Mouse (Mus musculus) ZHBTc4 (cell line): ENCODE results near the gene Cdk8.

ENCODE experiments used
- DNase-seq: peaks from one replicate; pipeline ENCODE4 v3.0.0-alpha.2; 2011; ENCODE audit warnings: low read depth, low spot score

Cdk8 gene

GRCm38 (mm10) chr5:146281241-146281818 is 50.3 kb downstream of the Cdk8 start:
- no peak for DNase-seq

GRCm38 (mm10) chr5:146281884-146282579 is 51.0 kb downstream of the Cdk8 start:
- DNase-seq, result no peak

DNA sequence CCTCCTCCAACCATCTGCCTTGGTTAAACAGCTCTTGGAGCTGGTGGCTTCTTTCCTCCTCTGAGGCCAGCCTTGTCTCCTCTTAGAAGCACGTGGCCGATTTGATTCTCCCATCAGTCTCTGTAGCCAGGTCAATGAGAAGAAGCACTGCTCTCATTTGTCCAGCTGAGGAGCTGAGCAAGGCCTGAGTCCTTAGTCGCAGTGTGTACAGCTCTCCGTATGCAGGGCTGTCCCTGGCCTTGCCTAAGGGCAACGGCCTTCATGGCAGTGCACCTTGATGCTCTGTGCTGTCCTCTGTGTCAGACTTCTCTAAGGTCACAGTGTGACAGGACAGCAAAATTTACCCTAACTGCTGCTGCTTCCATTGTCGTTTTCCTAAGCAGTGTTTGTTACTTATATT is 52.9 kb downstream of the Cdk8 start:
- no peak for DNase-seq

GRCm38 (mm10) chr5:146287416-146287815 is 56.4 kb downstream of the Cdk8 start:
- no peak for DNase-seq

GRCm38 (mm10) chr5:146288048-146288501 is 57.0 kb downstream of the Cdk8 start:
- no peak for DNase-seq

GRCm38 (mm10) chr5:146289921-146290320 is 58.9 kb downstream of the Cdk8 start:
- no peak for DNase-seq

DNA sequence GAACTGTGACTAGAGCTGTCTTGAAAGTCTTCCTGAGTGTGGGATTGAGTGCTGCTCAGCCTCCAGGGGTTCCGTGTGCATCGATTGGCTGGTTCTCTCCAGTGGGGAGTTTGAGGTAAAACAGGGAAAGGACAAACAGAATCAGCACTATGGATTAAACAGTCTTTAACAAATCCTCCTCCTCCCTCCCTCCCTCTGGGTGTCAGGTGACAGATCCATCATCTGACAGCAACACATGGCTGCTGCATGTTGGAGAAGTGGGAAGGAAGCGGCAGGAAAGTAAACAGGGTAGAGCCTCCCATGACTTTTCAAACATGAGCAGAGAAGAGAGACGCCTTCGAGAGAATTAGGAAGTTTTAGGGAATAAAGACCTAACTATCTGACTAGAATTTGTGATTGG is 59.4 kb downstream of the Cdk8 start:
- DNase-seq, result peak; percentile 16

DNA sequence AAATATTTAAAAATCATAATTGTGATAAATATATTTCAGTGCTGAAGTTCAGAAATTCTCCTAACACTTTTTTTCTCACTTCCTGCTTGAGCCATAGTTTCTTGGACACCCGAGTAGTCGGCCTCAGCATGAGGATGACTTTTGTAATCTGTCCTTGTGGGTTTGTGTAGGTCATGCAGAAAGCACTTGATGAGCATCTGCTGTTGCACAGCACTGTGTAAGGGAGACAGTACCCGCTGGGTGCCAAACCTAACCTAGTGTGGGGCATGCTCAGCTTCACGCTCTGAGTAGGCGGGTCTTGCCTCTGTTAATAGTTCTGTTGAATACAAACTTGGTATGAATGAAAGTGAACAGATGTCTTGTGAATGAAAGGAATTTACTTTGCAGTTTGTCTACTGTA is 60.5 kb downstream of the Cdk8 start:
- DNase-seq, result no peak

- DNase-seq, result no peak
These were observed 62.1 kb downstream of the Cdk8 start for GRCm38 (mm10) chr5:146292896-146293680.

- no peak for DNase-seq
These were observed 63.1 kb downstream of the Cdk8 start for GRCm38 (mm10) chr5:146293919-146294700.

DNA sequence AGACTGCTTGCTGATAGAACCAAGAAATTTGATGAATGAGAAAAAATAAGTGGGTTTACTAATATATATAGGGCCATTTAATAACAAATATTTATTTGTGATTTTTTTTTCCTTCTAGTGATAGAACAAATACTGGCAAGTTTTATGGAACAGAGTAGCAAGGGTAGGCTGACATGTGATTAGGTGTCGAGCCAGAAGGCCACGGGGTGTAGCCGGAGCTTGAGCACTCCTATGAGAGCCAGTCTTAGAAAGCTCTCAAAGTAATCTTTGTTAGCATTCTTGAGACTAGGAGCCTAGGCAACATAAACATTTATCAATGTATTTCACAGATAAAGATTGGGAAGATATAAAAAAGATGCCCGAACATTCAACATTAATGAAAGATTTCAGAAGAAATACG is 63.8 kb downstream of the Cdk8 start:
- DNase-seq, result no peak

DNA sequence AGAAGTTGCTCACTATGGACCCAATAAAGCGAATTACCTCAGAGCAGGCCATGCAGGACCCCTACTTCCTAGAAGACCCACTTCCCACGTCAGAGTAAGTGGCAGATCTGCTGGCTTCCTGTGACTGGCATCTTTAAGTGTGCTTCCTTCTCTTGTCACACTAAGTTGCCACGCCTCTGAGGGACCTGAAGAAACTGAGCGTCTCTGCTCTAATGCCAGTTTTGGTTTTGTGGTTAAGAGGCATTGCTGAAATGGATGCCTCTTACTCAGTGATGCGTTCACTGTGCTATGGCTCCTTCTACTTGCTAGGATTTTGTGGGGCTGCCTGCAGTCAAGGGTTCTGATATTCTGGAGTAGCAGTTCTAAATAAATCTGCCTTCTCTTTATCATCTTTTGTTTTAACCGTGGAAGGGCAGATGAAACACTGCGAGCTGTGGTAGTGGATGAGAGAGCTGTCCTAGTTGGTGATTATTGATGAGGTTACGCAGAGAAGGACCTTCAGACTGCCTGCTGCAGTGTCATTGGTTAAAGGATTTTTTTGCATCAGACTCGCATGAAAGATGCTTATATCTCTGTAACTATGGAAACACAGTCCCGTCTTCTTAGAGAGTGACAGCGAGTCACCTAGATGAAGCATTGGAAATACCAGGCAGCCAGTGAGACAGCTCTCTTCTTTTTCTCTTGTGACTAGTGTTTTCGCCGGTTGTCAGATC is 67.9 kb downstream of the Cdk8 start:
- DNase-seq, result no peak

DNA sequence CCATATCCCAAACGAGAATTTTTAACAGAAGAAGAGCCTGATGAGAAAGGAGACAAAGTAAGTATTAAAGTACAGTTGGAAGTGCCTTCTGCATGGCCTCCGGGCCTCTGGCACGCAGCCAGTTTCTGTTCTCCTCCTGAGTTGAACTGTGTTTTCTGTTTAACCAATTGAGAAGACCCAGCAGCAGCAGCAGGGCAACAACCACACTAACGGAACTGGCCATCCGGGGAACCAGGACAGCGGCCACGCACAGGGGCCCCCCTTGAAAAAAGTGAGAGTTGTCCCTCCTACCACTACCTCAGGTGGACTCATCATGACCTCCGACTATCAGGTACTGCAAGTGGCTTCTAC is 68.5 kb downstream of the Cdk8 start:
- DNase-seq, result no peak

DNA sequence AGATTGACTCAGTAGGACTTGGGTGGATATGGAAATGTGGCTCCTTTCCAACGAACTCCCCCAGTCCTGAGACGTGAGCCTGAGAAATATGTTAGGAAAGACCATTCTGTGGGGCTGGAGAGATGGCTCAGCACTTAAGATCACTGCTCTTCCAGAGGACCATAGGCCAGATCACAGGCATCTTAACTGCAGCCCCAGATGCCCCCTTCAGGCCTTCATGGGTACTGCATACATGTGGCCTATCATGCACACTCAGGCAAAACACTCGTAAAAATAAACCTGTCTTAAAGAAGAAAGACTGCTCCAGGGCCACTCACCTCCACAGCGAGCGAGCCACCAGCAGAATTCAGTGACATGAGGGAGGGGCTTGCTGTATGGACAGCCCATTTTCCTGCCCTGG is 72.4 kb downstream of the Cdk8 start:
- DNase-seq, result peak; percentile 79

DNA sequence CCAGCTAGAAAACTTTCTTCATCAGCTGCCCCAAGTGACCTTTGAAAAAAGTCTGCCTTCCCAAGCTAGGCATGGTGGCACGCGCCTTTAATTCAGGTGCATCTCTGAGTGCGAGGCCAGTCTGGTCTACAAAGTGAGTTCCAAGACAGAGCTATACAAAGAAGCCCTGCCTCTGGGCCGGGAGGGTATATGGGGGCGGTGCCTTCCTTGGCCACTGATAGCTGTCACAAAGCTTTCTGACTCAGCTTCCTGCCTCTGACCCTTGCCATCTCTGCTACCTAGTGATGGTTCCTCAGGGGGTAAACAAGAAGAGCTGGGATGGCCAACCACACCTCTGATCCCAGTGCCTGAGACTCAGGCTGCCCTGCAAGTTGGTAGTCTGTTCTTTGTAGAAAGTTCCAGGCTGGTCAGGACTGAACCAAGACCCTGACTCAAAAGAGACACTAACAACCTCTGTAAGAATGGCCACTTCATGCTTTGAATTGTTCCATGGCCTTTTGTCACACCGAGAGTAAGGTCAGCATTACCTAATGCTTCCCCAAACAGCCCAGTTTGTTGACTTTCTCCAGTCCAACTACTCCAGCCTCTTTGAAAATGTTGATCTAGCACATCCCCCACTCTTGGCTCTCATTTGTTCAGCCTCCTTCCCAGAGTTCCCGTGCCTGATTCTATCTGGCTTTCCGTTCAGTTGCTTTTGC is 76.2 kb downstream of the Cdk8 start:
- DNase-seq, result no peak

- DNase-seq, result no peak
These were observed 76.7 kb downstream of the Cdk8 start for GRCm38 (mm10) chr5:146307744-146308096.

DNA sequence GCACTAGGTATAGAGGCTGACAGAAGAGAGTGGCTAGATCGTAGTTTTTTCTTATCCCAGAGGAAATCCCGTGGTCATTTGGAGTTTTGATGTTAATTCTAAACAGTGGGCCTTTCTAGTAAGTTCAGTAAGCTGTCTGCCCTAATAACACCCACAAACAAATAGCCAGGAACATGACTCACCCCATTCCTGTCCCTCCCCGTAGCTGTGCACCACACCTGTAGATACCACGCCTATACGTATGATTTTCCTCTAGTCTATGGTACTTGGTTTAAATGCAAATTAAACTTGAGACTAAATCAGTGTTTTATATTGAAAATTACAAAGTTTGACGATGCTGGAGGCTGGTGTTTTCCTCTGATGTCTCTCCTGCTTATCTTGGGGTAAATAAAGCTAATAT is 83.5 kb downstream of the Cdk8 start:
- no peak for DNase-seq

DNA sequence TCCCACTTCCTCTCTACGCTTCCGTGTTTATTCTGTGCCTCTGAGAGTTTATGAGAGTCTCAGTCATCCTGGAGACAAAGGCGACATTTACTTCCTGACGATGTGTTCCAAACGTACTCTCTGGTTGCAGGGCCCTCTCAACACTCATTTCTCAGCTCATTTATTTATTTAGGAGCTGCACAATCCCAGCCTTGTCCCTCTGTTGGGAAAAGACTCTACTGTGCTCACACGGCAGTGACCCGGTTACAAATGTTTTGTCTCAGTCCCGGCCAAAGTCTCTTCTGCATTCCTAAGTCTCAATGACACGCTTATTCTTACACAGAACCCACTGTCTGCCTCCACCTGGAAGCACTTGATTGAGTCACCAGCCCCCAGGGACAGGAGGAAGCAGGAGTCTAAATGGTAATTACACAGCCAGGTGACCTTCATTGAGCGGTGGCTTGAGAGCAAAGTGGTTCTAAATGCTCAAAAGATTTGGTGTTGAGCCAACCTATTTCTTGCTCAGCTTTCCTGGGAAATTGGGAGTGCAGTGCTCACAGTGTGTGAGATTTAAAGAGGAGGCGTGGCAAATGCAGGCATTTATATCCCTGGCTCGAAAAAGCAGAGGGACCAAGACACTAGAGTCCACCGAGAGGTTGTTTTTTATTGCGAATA is 84.4 kb downstream of the Cdk8 start:
- DNase-seq, result peak; percentile 21

- DNase-seq, result no peak
These were observed 85.3 kb downstream of the Cdk8 start for GRCm38 (mm10) chr5:146316316-146316715.

DNA sequence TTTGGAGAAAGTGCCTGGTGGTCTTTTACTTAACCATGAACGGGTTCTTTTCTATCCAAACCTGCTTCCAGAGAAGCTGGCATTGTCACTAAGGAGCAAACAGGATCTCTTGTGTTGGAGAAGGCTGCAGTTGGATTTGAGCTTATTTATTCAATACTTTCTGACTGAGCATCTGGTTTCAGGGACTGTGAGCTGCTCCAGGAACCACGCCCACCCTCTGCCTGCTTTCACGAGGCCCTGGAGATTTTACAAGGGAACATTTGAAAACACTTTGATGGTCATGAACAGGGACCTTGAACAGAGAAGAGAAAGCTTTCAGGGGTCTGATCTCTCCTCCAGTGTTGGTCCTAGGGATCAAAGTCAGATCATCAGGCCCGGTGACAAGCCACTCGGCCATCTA is 87.0 kb downstream of the Cdk8 start:
- peak; percentile 20 for DNase-seq
